Comparison of ENCODE assay signal across 18 mouse cellular contexts in genomic region chr13:13621456-13621855, GRCm38 (mm10). TPM values are rescaled to one million over a fixed set of nuclear protein-coding genes. Genes with fewer than 3 reads are reported as not detected.
DNase-seq lines count a peak whose midpoint lies in the region; ATAC-seq and TF ChIP-seq lines count a peak whose summit lies in the region.
"Had no signal": no experiment of that assay in that cellular context is flagged by ENCODE, and none has a peak within 500 bp of the region (broad histone marks: within the 10 kb centered on the region; RNA-seq: fewer than 3 reads in every experiment).

No protein-coding gene starts in this region.

- peak; percentile 34; the same call in 1 of the 2 replicates for TF ChIP-seq CTCF in liver, adult 2 months (IDR thresholded peaks at IDR 0.05; ENCODE audit: low read depth, low read length)

- H3K4me2 ChIP-seq in liver, embryonic 12.5 days, result no peak overlapping the region
- H3K4me2 ChIP-seq: heart, embryonic 11.5 days; limb, embryonic 13.5 days; neural tube, embryonic 12.5 days had no signal

- peaks cover 15% of the 10 kb centered on the region for H3K36me3 ChIP-seq in liver, adult 2 months (ENCODE audit: control insufficient read depth, insufficient read depth, low read length)
- peaks cover 12% of the 10 kb centered on the region for H3K36me3 ChIP-seq in liver, embryonic 12.5 days
- H3K36me3 ChIP-seq in splenic B cell, adult 2 months (ENCODE audit: control insufficient read depth, insufficient read depth, low read length, poor library complexity, severe bottlenecking), result peaks cover 5% of the 10 kb centered on the region; the same call in 1 of the 2 replicates
- H3K36me3 ChIP-seq: neural tube, embryonic 12.5 days had no signal

- H3K27me3 ChIP-seq in liver, adult 2 months (ENCODE audit: control insufficient read depth, insufficient read depth, low read length), result no peaks in the 10 kb centered on the region
- H3K27me3 ChIP-seq in liver, embryonic 12.5 days (replicated peaks), result no peaks in the 10 kb centered on the region
- H3K27me3 ChIP-seq in splenic B cell, adult 2 months (ENCODE audit: control insufficient read depth, insufficient read depth, low read length, poor library complexity, severe bottlenecking), result no peaks in the 10 kb centered on the region
- H3K27me3 ChIP-seq: limb, embryonic 13.5 days; neural tube, embryonic 12.5 days had no signal

- 53% methylated on average over 5 of the region's 5 CpGs for WGBS in liver, adult 2 months
- 71% methylated on average over 5 of the region's 5 CpGs for WGBS in liver, embryonic 12.5 days (ENCODE audit: insufficient replicate concordance)

- no peak for TF ChIP-seq POLR2A in liver, adult 2 months (IDR thresholded peaks at IDR 0.05; ENCODE audit: extremely low read depth, insufficient read depth, low read length)

- H3K4me3 ChIP-seq in liver, adult 2 months (ENCODE audit: insufficient read depth, low read depth, low read length), result no peak overlapping the region
- no peak overlapping the region for H3K4me3 ChIP-seq in liver, embryonic 12.5 days
- H3K4me3 ChIP-seq: erythroblast, embryonic 14.5 days; limb, embryonic 13.5 days; neural tube, embryonic 12.5 days had no signal

- no peak overlapping the region for H3K27ac ChIP-seq in liver, adult 2 months (replicated peaks; ENCODE audit: insufficient read depth, low read depth, low read length)
- no peak overlapping the region for H3K27ac ChIP-seq in liver, embryonic 12.5 days
- H3K27ac ChIP-seq: limb, embryonic 13.5 days; neural tube, embryonic 12.5 days had no signal

- H3K4me1 ChIP-seq in liver, adult 2 months (ENCODE audit: control insufficient read depth, insufficient read depth, low read length), result peaks cover 4% of the 10 kb centered on the region; the same call in 1 of the 2 replicates
- no peaks in the 10 kb centered on the region for H3K4me1 ChIP-seq in liver, embryonic 12.5 days
- H3K4me1 ChIP-seq: limb, embryonic 13.5 days; neural tube, embryonic 12.5 days had no signal

- H3K79me2 ChIP-seq in liver, adult 2 months (ENCODE audit: control insufficient read depth, insufficient read depth, low read length), result no peaks in the 10 kb centered on the region

- H3K9ac ChIP-seq in liver, adult 2 months (ENCODE audit: low read depth, low read length), result no peak overlapping the region
- no peak overlapping the region for H3K9ac ChIP-seq in liver, embryonic 12.5 days
- H3K9ac ChIP-seq: limb, embryonic 13.5 days; neural tube, embryonic 12.5 days had no signal

- DNase-seq in CD4-positive, CD25-positive, alpha-beta regulatory T cell, adult 2 months (ENCODE audit: low read depth, low spot score), result peak; percentile 7
- peak; percentile 68 for DNase-seq in liver, adult 2 months (ENCODE audit: extremely low read depth, low read depth, low spot score)
- DNase-seq in cerebellum, adult 8-10 months, result peak; percentile 44
- DNase-seq in splenic B cell, adult 2 months (ENCODE audit: low read depth, low spot score), result peak; percentile 14
- DNase-seq in adrenal gland, postnatal 36 days, result no peak
- no peak for DNase-seq in kidney, postnatal 25 days
- DNase-seq: heart, postnatal 4 days; kidney, adult 9 months; lung, adult 18-20 months; right cerebral cortex, postnatal 25 days; thymus, postnatal 25 days had no signal

- no peak for ATAC-seq in CD4-positive, CD25-positive, alpha-beta regulatory T cell, adult 4 months
- no peak for ATAC-seq in liver, embryonic 12.5 days
- ATAC-seq: forebrain, embryonic 14.5 days had no signal

- H3K9me3 ChIP-seq in liver, embryonic 12.5 days (replicated peaks), result no peaks in the 10 kb centered on the region
- H3K9me3 ChIP-seq: limb, embryonic 13.5 days; neural tube, embryonic 12.5 days had no signal

RNA-seq across cellular contexts. Expression of gene Lyst, which starts 31.3 kb away (rescaled TPM):
- 10 to 100 TPM in 1 of 2 experiments, 1 to 10 TPM in 1; 9.0 to 10.5 TPM for polyA plus RNA-seq in CD4-positive, CD25-positive, alpha-beta regulatory T cell, adult 4 months (2017; shearing (Covaris generic))
- total RNA-seq in liver, adult 2 months (2014; rRNA removed), result 30.3 and 35.2 TPM in 2 replicates
- polyA plus RNA-seq in liver, adult 2 months (2012; rRNA removed), result 2.3 and 16.9 TPM in 2 replicates
- polyA plus RNA-seq in liver, embryonic 12.5 days (2016; fragmentation: Nextera tagmentation; extraction: Ambion mirVana), result 1.9 TPM in 2 replicates
- 10 to 100 TPM; 29.4 to 29.7 TPM for total RNA-seq in adrenal gland, postnatal 36 days (2021)

Comparison
In these comparisons a context has a peak if more than half of its experiments do, and no peak if none do; other contexts are left out.
1. DNase-seq: peak in CD4-positive, CD25-positive, alpha-beta regulatory T cell, adult 2 months (single experiment), liver, adult 2 months (single experiment), cerebellum, adult 8-10 months (single experiment) and splenic B cell, adult 2 months (single experiment); none in adrenal gland, postnatal 36 days (0 of 2) and kidney, postnatal 25 days (0 of 2).